Mouse (Mus musculus) erythroid progenitor cell, adult 5-6 weeks (primary cell): ENCODE data around the gene Cntfr. TPM values are rescaled to one million over a fixed set of nuclear protein-coding genes. Genes with fewer than 3 reads are reported as not detected.
A peak's percentile ranks its signal among the peaks of the same experiment; 100 is the strongest.
"Not testable (repeated sequence)": the region's sequence is repeated elsewhere in the genome, so short reads cannot be mapped to it uniquely, and the experiment has no call there.

Experiments used
- ATAC-seq: replicated peaks from 2 replicates; pipeline ENCODE4 v1.8.0; 2016; ENCODE audit warnings: moderate number of reproducible peaks, mild to moderate bottlenecking, moderate TSS enrichment, inconsistent platforms; ENCODE audit not compliant: poor library complexity, low FRiP score, severe bottlenecking
- total RNA-seq, 2 experiments: library from RNA; stranded (forward) in 1 of 2; stranded (reverse) in 1 of 2; fragments of 150-400 nt in 1 of 2; fragments of 186-747, 209-891 nt in 1 of 2; gene quantifications; 2 replicates each; pipeline versions ENCODE4 v1.2.3 to v1.2.4; 2015 to 2017; ENCODE audit warnings: low replicate concordance in 2 of 2

Cntfr gene
- not detected in 2 replicates for total RNA-seq (2015; ENCODE audit: low replicate concordance)
- not detected in 2 replicates for total RNA-seq (2017; ENCODE audit: low replicate concordance)

- not testable (repeated sequence) for ATAC-seq
Measured at GRCm38 (mm10) chr4:41696930-41697841, at the start of gene Cntfr. Gene Cntfr, minus strand, starts transcription at chr4:41697089.

DNA sequence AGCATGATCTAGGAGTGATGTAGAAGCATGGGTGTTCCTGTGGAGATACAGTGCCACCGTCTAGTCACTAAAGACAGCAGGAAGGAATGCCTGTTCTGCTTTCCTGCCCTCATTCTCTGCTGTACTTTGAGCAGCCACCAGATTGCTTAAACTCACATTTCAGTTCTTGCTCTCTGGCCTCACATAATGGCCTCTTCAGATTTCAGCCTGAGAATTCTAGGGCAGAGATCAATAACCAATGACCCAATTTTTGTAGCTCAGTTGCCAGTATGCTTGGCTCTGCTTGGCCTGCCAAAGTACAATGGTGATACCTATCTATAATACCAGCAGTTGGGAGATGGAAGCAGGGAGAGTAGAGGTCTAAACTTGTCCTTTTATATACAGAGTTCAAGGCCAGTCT lies 48.1 kb upstream of the Cntfr start:
- no peak for ATAC-seq

DNA sequence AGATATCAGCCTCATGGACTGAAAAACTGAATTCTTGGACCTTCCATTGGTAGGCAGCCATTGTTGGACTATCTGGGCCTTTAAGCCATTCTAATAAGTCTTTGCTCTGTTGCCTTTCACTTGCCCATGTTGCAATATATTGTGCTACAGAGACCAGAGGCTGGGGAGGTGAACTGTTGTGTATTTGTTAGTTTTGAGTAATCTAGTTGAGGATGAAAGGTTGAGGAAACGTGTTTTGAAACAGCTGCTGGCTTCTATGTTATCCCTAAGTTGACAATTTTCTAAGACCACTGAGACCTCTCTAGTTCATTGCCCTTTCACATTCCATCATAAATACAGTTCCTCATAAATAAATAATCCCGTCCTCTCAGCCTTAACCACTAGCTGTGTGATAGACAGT lies 47.2 kb upstream of the Cntfr start:
- ATAC-seq, result no peak

DNA sequence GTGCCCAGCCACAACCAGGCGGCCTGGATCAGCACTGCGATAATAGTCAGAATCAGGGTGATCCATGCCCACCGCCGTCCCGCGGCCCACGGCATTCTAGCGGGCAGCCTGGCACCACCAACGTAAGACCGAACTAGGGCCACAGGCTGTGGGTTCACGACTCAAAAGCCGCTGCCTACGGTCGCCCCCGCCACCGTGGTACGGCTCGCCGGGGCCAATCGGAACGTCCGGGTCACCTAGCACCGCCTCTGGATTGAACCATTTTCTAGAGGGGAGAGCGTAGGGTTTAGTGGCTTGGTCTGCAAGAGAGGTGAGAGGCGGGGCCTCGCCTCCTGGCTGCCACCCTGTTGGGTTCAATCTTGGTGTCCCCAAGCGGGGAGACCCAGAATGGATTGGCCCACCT lies 44.3 kb upstream of the Cntfr start:
- ATAC-seq, result peak; percentile 93

DNA sequence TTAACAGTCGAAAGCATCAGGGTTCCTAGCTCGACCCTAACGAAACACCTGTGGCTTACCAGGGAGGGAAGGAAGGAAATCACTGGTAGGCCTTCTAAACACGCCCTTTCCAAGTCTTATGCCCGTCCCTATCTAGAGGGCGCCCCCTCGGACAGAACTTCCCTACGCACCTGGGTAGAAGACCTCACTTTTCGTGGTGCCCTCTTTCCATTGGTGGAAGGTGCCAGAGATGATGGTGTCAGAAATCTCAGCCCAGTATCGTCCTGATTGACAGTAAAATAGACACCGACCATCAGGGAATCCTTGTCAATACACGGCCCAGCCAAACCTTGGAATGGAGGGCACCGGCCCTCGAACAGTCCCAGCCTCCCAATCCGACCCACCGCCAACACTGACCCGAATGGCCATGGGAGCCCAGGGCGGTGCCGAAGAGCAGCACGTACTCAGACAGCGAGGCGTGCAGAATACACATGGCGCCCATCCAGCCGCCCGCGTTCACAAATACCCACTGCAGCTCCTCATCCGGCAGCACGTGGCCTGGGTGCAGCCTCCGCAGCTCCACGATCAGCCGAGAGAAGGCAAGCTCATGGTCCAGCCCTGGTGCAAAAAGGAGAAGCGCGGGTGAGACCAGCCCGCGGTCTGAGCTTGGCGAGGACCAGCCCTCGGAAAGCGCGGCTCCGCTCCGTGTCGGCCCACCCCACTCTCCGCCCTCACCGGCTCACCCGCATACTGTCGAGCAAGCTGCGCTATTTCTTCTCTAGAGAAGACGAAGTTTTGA lies 43.7 kb upstream of the Cntfr start:
- ATAC-seq, result peak; percentile 72

DNA sequence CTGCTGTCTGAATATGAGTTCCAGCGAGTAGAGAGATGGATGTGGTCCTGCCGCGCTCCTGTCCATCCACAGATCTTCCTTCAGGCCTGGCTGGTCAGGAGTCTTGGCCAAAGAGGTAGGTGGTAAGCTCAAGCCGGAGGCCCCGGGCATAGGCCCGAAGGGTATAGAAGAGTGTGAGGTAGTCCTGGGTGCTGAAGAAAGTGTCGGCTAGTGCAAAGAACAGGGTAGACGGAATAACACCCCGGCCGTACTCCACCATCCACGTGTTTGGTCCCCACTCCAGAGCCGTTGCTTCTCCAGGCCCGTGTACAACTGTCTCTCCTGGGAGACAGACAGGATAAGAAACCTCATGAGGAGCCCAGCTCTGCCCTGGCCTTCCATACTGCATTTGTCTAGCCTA lies 42.4 kb upstream of the Cntfr start:
- no peak for ATAC-seq

DNA sequence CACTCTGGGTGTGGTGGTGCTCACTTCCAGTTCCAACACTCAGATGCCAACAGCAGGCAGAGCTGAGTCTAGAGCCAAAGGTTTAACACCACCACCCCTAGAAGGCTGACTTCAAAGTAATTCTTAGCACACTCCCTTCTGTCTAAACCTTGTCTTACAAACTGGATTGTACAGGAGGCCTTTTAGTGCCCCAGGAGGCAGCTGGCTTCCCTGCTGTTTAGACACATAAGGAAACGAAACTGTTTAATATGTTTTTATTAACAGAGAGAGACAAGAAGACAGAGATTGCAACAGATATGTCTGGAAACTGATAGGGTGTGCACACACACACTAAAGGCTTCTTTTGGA lies 41.3 kb upstream of the Cntfr start:
- no peak for ATAC-seq

DNA sequence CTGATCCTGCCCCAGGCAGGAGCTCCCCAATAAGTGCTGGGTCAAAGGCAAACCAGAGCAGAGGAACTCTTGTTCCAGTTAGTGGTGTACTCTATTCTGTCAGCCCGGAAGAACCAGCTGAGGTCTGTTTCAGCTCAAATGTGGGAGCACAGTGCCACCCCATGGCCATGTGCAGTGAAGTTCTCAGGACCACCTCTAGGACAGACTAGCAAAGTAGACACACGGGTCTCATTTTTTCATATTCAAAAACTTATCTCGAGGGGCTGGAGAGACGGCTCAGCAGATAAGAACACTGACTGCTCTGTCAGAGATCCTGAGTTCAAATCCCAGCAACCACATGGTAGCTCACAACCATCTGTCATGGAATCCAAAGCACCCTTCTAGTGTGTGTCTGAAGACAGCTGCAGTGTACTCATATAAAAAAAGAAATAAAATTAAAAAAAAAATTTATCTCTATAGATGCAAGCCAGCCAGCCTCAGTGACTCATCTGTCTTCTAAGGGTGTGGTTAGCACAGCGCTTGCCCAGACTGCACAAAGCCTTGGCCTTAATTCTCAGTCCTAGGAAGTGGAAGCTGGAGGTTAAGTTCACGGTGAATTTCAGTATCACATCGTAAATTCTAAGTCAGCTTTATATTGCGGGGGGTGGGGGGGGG lies 40.8 kb upstream of the Cntfr start:
- ATAC-seq, result no peak

DNA sequence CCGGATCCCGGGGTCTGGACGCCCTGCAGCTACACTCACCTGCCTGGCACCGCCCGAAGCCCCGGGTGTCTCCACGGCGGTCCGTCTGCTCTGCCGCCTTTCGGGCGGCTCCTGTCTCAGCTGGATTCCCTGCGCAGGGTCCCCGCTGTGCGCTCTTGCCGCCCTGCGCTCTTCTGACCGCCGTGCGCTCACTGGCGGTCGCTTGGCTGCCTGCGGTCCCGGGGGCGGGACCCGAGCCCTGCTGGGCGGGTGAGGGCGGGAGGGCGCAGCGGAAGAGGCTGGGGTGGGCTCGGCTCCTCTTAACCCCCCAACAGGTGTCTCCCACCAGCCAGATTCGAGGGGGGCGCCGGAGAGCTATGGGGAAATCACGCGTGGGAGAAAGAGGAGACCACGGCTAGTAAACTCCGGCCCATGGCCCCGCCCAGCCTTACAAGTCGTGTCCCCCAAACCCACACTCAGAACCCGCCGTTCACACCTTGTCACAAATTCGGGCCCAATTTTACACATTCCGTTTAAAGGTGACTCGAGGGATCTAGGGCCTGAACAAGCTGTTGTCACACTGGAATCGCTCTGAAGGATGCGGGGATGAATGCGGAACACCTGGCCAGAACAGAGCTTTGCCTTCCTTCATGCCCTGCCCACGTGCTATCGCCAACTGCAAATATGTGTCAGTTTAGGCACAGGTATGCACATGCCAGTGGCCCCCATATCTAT lies 34.3 kb upstream of the Cntfr start, which contains the start of gene Arid3c:
Arid3c (minus strand) TSS at position 91 of the 714 bp plus-strand sequence.
- ATAC-seq, result no peak

GRCm38 (mm10) chr4:41726826-41727621 lies 30.1 kb upstream of the Cntfr start:
- no peak for ATAC-seq

DNA sequence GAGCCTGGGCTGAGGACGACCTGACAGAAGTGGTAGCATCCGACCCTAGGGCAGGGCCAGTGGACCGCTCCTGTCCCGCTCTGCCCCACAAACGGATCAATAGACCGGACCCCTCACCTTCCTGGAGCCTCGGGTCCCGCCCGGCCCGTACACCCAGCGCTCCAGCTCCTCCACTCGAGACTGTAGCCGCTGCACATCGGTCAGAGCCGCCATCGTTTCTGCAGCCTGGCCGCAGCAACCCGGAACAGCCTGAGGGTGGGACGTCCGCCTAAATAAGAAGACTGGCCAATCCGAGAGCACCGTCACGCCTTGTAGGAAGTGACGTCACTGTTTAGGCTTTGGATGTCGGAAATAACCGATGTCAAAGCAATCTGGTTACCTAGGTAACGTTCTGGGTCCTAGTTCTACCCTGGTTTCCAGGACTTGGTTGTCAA lies 26.0 kb upstream of the Cntfr start, which contains the start of gene Dctn3:
Dctn3 (minus strand) TSS at position 253 of the 434 bp plus-strand sequence.
- ATAC-seq, result peak; percentile 99

DNA sequence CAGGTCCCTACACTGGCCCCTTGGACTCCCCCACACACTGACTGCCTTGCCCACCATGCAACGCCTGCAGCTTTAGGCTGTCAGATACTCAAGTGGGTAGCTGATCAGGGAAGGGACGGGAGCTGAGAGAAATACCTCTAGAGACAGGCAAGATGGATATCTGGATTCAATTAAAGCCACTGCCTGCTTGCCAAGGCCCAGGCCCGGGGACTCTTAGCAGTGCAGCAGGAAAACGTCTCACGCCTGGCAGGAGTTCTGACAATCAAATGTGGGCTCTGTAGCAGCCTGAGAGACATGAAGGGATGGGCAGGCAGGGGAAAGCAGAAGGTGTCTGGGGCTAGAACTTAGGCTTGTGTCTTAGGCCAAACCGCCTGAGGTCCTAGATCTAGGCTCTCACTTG lies 19.9 kb upstream of the Cntfr start:
- ATAC-seq, result no peak

GRCm38 (mm10) chr4:41715596-41715995 lies 18.7 kb upstream of the Cntfr start:
- ATAC-seq, result no peak

- no peak for ATAC-seq
Measured at GRCm38 (mm10) chr4:41715082-41715481, 18.2 kb upstream of the Cntfr start.

DNA sequence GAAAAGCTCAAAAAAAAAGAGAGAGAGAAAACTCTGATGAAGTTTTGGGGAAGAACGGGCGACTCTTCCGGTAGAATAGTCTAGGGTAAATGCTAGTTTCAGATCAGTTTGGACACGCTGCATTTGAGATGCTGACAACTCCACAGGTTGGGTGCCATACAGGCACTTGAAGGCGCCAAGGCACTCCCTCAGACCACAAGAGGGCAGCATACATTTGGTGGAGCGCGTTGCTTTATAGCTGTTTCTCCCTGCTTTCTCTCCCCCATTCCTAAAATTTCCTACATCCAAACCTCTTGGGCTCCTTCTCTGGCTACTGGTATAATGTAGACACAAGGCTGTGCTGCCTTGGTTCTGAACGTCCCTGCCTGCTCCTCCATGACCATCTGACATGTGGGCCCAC lies 17.4 kb upstream of the Cntfr start:
- ATAC-seq, result peak; percentile 55

GRCm38 (mm10) chr4:41713197-41714067 lies 16.5 kb upstream of the Cntfr start, which contains the start of gene Rpp25l:
Gene Rpp25l, minus strand, starts transcription at chr4:41713534.
- peak; percentile 82 for ATAC-seq

- ATAC-seq, result peak; percentile 56
Measured at GRCm38 (mm10) chr4:41712421-41713196, 15.7 kb upstream of the Cntfr start.
